Mouse (Mus musculus) MEL (cell line): Measurements from ENCODE around the gene Tbc1d2b. TPM values are rescaled to one million over a fixed set of nuclear protein-coding genes. Genes with fewer than 3 reads are reported as not detected.

Experiments
- DNase-seq: peaks from one replicate; pipeline ENCODE4 v3.0.0; 2011; ENCODE audit warnings: low read depth, low spot score
- H3K27ac ChIP-seq: 2 replicates; pipeline ENCODE4 v1.5.1; 2012; ENCODE audit warnings: low read depth, mild to moderate bottlenecking, control low read depth, low read length, moderate library complexity; ENCODE audit not compliant: control insufficient read depth
- H3K27me3 ChIP-seq, 2 experiments: fragments of 150-350 bp in 1 of 2; sonication (generic) in 1 of 2; 2 replicates each; pipeline ENCODE4 v1.6.1; 2012; ENCODE audit warnings: low read length in 2 of 2, mild to moderate bottlenecking in 2 of 2, improper control_type of control experiment in 1 of 2, moderate library complexity in 1 of 2; ENCODE audit not compliant: insufficient read depth in 2 of 2, control insufficient read depth in 1 of 2
- H3K36me3 ChIP-seq, 2 experiments: 2 replicates each; pipeline ENCODE4 v1.6.1; 2012 to 2014; ENCODE audit warnings: low read length in 2 of 2, improper control_type of control experiment in 1 of 2, inconsistent platforms in 1 of 2, mild to moderate bottlenecking in 1 of 2; ENCODE audit not compliant: insufficient read depth in 2 of 2, control insufficient read depth in 1 of 2
- H3K4me1 ChIP-seq, 2 experiments: fragments of 150-350 bp in 1 of 2; sonication (generic) in 1 of 2; 2 replicates each; pipeline ENCODE4 v1.6.1; 2012; ENCODE audit warnings: low read length in 2 of 2, improper control_type of control experiment in 1 of 2, mild to moderate bottlenecking in 1 of 2; ENCODE audit not compliant: insufficient read depth in 2 of 2, control insufficient read depth in 1 of 2
- H3K4me3 ChIP-seq, 2 experiments: fragments of 150-350 bp in 1 of 2; sonication (generic) in 1 of 2; 2 replicates each; pipeline ENCODE4 v1.5.1; 2012; ENCODE audit warnings: low read depth in 2 of 2, low read length in 2 of 2, mild to moderate bottlenecking in 2 of 2, moderate library complexity in 2 of 2, control low read depth in 1 of 2, improper control_type of control experiment in 1 of 2; ENCODE audit not compliant: control insufficient read depth in 1 of 2, insufficient read depth in 1 of 2
- H3K79me2 ChIP-seq: 2 replicates; pipeline ENCODE4 v1.6.1; 2012; ENCODE audit warnings: mild to moderate bottlenecking, low read length, moderate library complexity; ENCODE audit not compliant: control insufficient read depth, poor library complexity, insufficient read depth
- H3K9ac ChIP-seq: 2 replicates; pipeline ENCODE4 v1.6.1; 2012; ENCODE audit warnings: low read depth, mild to moderate bottlenecking, control low read depth, low read length, moderate library complexity; ENCODE audit not compliant: control insufficient read depth, poor library complexity, severe bottlenecking
- H3K9me3 ChIP-seq: fragments of 150-350 bp; sonication (generic); replicated peaks from 2 replicates; pipeline ENCODE4 v1.6.1; 2012; ENCODE audit warnings: mild to moderate bottlenecking, low read length, improper control_type of control experiment, moderate library complexity; ENCODE audit not compliant: insufficient read depth
- BHLHE40 ChIP-seq: IDR thresholded peaks from 2 replicates; pipeline ENCODE4 v1.6.1; 2012; ENCODE audit warnings: low read depth, mild to moderate bottlenecking, inconsistent platforms, low read length, improper control_type of control experiment, borderline replicate concordance
- EP300 ChIP-seq, 2 experiments: IDR thresholded peaks; 2 replicates each; pipeline ENCODE4 v1.6.1; 2011; ENCODE audit warnings: improper control_type of control experiment in 2 of 2, low read length in 2 of 2, low read depth in 1 of 2, mild to moderate bottlenecking in 1 of 2
- GATA1 ChIP-seq: IDR thresholded peaks from 2 replicates; pipeline ENCODE4 v1.6.1; 2011; ENCODE audit warnings: low read depth, low read length, improper control_type of control experiment
- HCFC1 ChIP-seq: IDR thresholded peaks from 2 replicates; pipeline ENCODE4 v1.6.1; 2012; ENCODE audit warnings: low read depth, mild to moderate bottlenecking, inconsistent platforms, low read length, improper control_type of control experiment, moderate library complexity
- JUND ChIP-seq: IDR thresholded peaks from 2 replicates; pipeline ENCODE4 v1.6.1; 2011; ENCODE audit warnings: low read depth, mild to moderate bottlenecking, improper control_type of control experiment, low read length
- MAFK ChIP-seq: IDR thresholded peaks from 2 replicates; pipeline ENCODE4 v1.6.1; 2011; ENCODE audit warnings: low read depth, mild to moderate bottlenecking, low read length, improper control_type of control experiment, borderline replicate concordance
- MAX ChIP-seq: IDR thresholded peaks from 2 replicates; pipeline ENCODE4 v1.6.1; 2011; ENCODE audit warnings: low read length, improper control_type of control experiment
- MYB ChIP-seq: IDR thresholded peaks from 2 replicates; pipeline ENCODE4 v1.6.1; 2011; ENCODE audit warnings: mild to moderate bottlenecking, low read depth, low read length, improper control_type of control experiment
- MYC ChIP-seq: IDR thresholded peaks from 2 replicates; pipeline ENCODE4 v1.6.1; 2011; ENCODE audit warnings: low read depth, mild to moderate bottlenecking, low read length, improper control_type of control experiment, moderate library complexity
- NELFE ChIP-seq: IDR thresholded peaks from 2 replicates; pipeline ENCODE4 v1.6.1; 2011; ENCODE audit warnings: low read depth, low read length, improper control_type of control experiment
- NRF1 ChIP-seq: IDR thresholded peaks from 2 replicates; pipeline ENCODE4 v1.6.1; 2014; ENCODE audit warnings: low read depth, mild to moderate bottlenecking, inconsistent platforms, low read length, improper control_type of control experiment, moderate library complexity; ENCODE audit not compliant: poor library complexity, insufficient read depth, severe bottlenecking
- POLR2AphosphoS2 ChIP-seq: IDR thresholded peaks from 2 replicates; pipeline ENCODE4 v1.6.1; 2011; ENCODE audit warnings: low read length, improper control_type of control experiment
- RAD21 ChIP-seq: IDR thresholded peaks from 2 replicates; pipeline ENCODE4 v1.6.1; 2011; ENCODE audit warnings: mild to moderate bottlenecking, low read depth, low read length, improper control_type of control experiment
- SIN3A ChIP-seq: IDR thresholded peaks from 2 replicates; pipeline ENCODE4 v1.6.1; 2012; ENCODE audit warnings: low read length, improper control_type of control experiment, inconsistent platforms
- SMC3 ChIP-seq: IDR thresholded peaks from 2 replicates; pipeline ENCODE4 v1.6.1; 2011; ENCODE audit warnings: low read depth, low read length, improper control_type of control experiment
- TAL1 ChIP-seq: IDR thresholded peaks from 2 replicates; pipeline ENCODE4 v1.6.1; 2012; ENCODE audit warnings: mild to moderate bottlenecking, inconsistent platforms, low read length, moderate library complexity, mixed read lengths
- TCF12 ChIP-seq: IDR thresholded peaks from 2 replicates; pipeline ENCODE4 v1.6.1; 2014; ENCODE audit warnings: low read depth, mild to moderate bottlenecking, inconsistent platforms, low read length, improper control_type of control experiment, moderate library complexity
- UBTF ChIP-seq: IDR thresholded peaks from 2 replicates; pipeline ENCODE4 v1.6.1; 2012; ENCODE audit warnings: low read depth, mild to moderate bottlenecking, inconsistent platforms, low read length, improper control_type of control experiment, moderate library complexity, borderline replicate concordance; ENCODE audit not compliant: insufficient read depth
- polyA plus RNA-seq, 2 experiments: library from polyadenylated mRNA; stranded (reverse) in 1 of 2; unstranded in 1 of 2; fragments of >175 nt in 1 of 2; fragments of >200 nt in 1 of 2; gene quantifications; 2 replicates each; pipeline versions ENCODE4 v1.2.1 to v1.2.4; 2012; ENCODE audit warnings: low replicate concordance in 2 of 2, low read depth in 1 of 2; ENCODE audit not compliant: insufficient read length in 2 of 2, insufficient read depth in 1 of 2, missing spikeins in 1 of 2
- total RNA-seq: library from RNA; depleted of rRNA; stranded (reverse); fragments of 300-350 nt; gene quantifications from 2 replicates; pipeline ENCODE4 v1.2.3, GENCODE M21; 2012

The Tbc1d2b gene
- total and polyA plus RNA-seq, 3 experiments: 7.1 to 12.6 TPM; not detected in 1

GRCm38 (mm10) chr9:90244301-90245151 lies 26.1 kb downstream of the Tbc1d2b start:
- H3K4me1 ChIP-seq: peaks cover 42 to 43% of the 10 kb centered on the region in 2 experiments
- H3K27ac ChIP-seq: no peak overlapping the region
- DNase-seq: no peak
- no peak overlapping the region for H3K4me3 ChIP-seq
- no peaks in the 10 kb centered on the region for H3K27me3 ChIP-seq
- H3K9ac ChIP-seq: no peak overlapping the region
- no peak for TF ChIP-seq RAD21
- 0 out of 2 replicates have a peak, but pooled peaks have one; percentile 17 for TF ChIP-seq SIN3A
- peaks cover 7 to 50% of the 10 kb centered on the region in 2 experiments for H3K36me3 ChIP-seq
- H3K9me3 ChIP-seq: no peaks in the 10 kb centered on the region
- H3K79me2 ChIP-seq: peaks cover 1% of the 10 kb centered on the region; the same call in 1 of the 2 replicates

GRCm38 (mm10) chr9:90242855-90243254 lies 27.7 kb downstream of the Tbc1d2b start:
- H3K36me3 ChIP-seq: peaks cover 6 to 48% of the 10 kb centered on the region in 2 experiments
- H3K79me2 ChIP-seq: peaks cover 1% of the 10 kb centered on the region; the same call in 1 of the 2 replicates
- no peak overlapping the region for H3K4me3 ChIP-seq
- H3K4me1 ChIP-seq: peaks cover 32 to 34% of the 10 kb centered on the region in 2 experiments
- no peak for DNase-seq
- no peak overlapping the region for H3K9ac ChIP-seq
- H3K27ac ChIP-seq: no peak overlapping the region
- no peaks in the 10 kb centered on the region for H3K27me3 ChIP-seq
- TF ChIP-seq TAL1 (no peak), NRF1 (no peak), JUND (no peak), UBTF (no peak), SIN3A (no peak), MYC (no peak), EP300 (IDR thresholded peaks at IDR 0.05; ENCODE audit: low read depth in 1 of 2, low read length in 2 of 2) (no peak), NELFE (no peak), MAX (no peak), POLR2AphosphoS2 (no peak)
- H3K9me3 ChIP-seq: no peaks in the 10 kb centered on the region

- Histone ChIP-seq H3K27ac (0 out of 2 replicates have a peak overlapping the region, but pooled peaks have one; percentile 7), H3K36me3 (peaks cover 6 to 50% of the 10 kb centered on the region in 2 experiments), H3K4me1 (peaks cover 33 to 36% of the 10 kb centered on the region in 2 experiments)
Measured at GRCm38 (mm10) chr9:90242291-90242690, 28.3 kb downstream of the Tbc1d2b start.

More at GRCm38 (mm10) chr9:90242291-90242690, 28.3 kb downstream of the Tbc1d2b start:
- no peaks in the 10 kb centered on the region for H3K9me3 ChIP-seq
- H3K4me3 ChIP-seq: no peak overlapping the region
- H3K79me2 ChIP-seq: peaks cover 1% of the 10 kb centered on the region; the same call in 1 of the 2 replicates
- no peak for TF ChIP-seq EP300 (IDR thresholded peaks at IDR 0.05; ENCODE audit: low read depth in 1 of 2, low read length in 2 of 2)
- TF ChIP-seq GATA1: no peak
- TF ChIP-seq MYB: no peak
- TF ChIP-seq MAFK: no peak
- no peak for TF ChIP-seq BHLHE40
- no peak for TF ChIP-seq TCF12
- no peak for TF ChIP-seq SIN3A
- no peak for TF ChIP-seq HCFC1
- no peak for TF ChIP-seq SMC3
- H3K9ac ChIP-seq: no peak overlapping the region
- DNase-seq: no peak
- H3K27me3 ChIP-seq: no peaks in the 10 kb centered on the region
